Mouse (Mus musculus): ENCODE results near the gene Vps33a.
"Not testable (repeated sequence)": the region's sequence is repeated elsewhere in the genome, so short reads cannot be mapped to it uniquely, and the experiment has no call there.

The Vps33a gene

GRCm38 (mm10) chr5:123523692-123524392 is 49.0 kb downstream of the Vps33a start, which contains the start of gene Diablo:
TSS of gene Diablo (minus strand) at chr5:123524176.
- DNase-seq: peak; percentile 99

- no peak for DNase-seq
Observed at GRCm38 (mm10) chr5:123522166-123522565, 50.7 kb downstream of the Vps33a start.

- DNase-seq: no peak
Observed at GRCm38 (mm10) chr5:123521621-123522020, 51.2 kb downstream of the Vps33a start.

- no peak for DNase-seq
Observed at GRCm38 (mm10) chr5:123520666-123521065, 52.2 kb downstream of the Vps33a start.

GRCm38 (mm10) chr5:123514871-123515270 is 58.0 kb downstream of the Vps33a start:
- DNase-seq: no peak

GRCm38 (mm10) chr5:123512102-123512501 is 60.7 kb downstream of the Vps33a start:
- DNase-seq: no peak

GRCm38 (mm10) chr5:123511426-123511825 is 61.4 kb downstream of the Vps33a start:
- DNase-seq: not testable (repeated sequence)

GRCm38 (mm10) chr5:123510160-123510559 is 62.7 kb downstream of the Vps33a start, which contains the start of gene B3gnt4:
TSS of gene B3gnt4 (plus strand) at chr5:123510460.
- no peak for DNase-seq

- no peak for DNase-seq
Observed at GRCm38 (mm10) chr5:123508921-123509320, 63.9 kb downstream of the Vps33a start.

GRCm38 (mm10) chr5:123507936-123508723 is 64.7 kb downstream of the Vps33a start:
- peak; percentile 86 for DNase-seq

GRCm38 (mm10) chr5:123501973-123502372 is 70.9 kb downstream of the Vps33a start:
- no peak for DNase-seq

GRCm38 (mm10) chr5:123499717-123500116 is 73.1 kb downstream of the Vps33a start:
- DNase-seq: peak; percentile 39

- no peak for DNase-seq
Observed at GRCm38 (mm10) chr5:123489935-123490334, 82.9 kb downstream of the Vps33a start.

GRCm38 (mm10) chr5:123489112-123489785 is 83.6 kb downstream of the Vps33a start, which contains the start of the genes Lrrc43 and Il31:
TSS of gene Lrrc43 (plus strand) at chr5:123489305.
TSS of gene Il31 (minus strand) at chr5:123489489.
- no peak for DNase-seq

- DNase-seq: no peak
Observed at GRCm38 (mm10) chr5:123487659-123488395, 85.0 kb downstream of the Vps33a start.

Data from thymus, postnatal 25 days (tissue).